Mouse (Mus musculus) WW6 (cell line): ENCODE measurements at regions not wholly inside any gene's neighbourhood (a gene's known extent, or its start where the extent isn't known, plus 50 kb on each side); places are given as distances from the start of the nearest gene placed in this dataset.

Experiments used
- DNase-seq: peaks from one replicate; pipeline ENCODE4 v3.0.0-alpha.2; 2013; ENCODE audit warnings: low read depth, low spot score

GRCm38 (mm10) chr4:131014301-131015081 is 70.3 kb downstream of the Matn1 start:
- DNase-seq, result no peak

- DNase-seq, result no peak
These were observed 71.0 kb downstream of the Matn1 start for GRCm38 (mm10) chr4:131015156-131015555.

- no peak for DNase-seq
These were observed 79.4 kb downstream of the Matn1 start for GRCm38 (mm10) chr4:131023601-131024000.

- no peak for DNase-seq
These were observed 92.1 kb downstream of the Matn1 start for GRCm38 (mm10) chr4:131036292-131036691.

GRCm38 (mm10) chr4:131037179-131037578 is 93.0 kb downstream of the Matn1 start:
- no peak for DNase-seq

- no peak for DNase-seq
These were observed 95.5 kb downstream of the Matn1 start for GRCm38 (mm10) chr4:131039686-131040085.

- DNase-seq, result no peak
These were observed 97.0 kb downstream of the Matn1 start for GRCm38 (mm10) chr4:131041210-131041609.

GRCm38 (mm10) chr4:131046101-131046500 is 101.9 kb downstream of the Matn1 start:
- no peak for DNase-seq

- no peak for DNase-seq
These were observed 102.9 kb downstream of the Matn1 start for GRCm38 (mm10) chr4:131046969-131047650.

GRCm38 (mm10) chr4:131056293-131056692 is 112.1 kb downstream of the Matn1 start:
- no peak for DNase-seq

GRCm38 (mm10) chr4:131059572-131059971 is 115.4 kb downstream of the Matn1 start:
- no peak for DNase-seq

GRCm38 (mm10) chr4:131060191-131060680 is 116.1 kb downstream of the Matn1 start:
- DNase-seq, result no peak

GRCm38 (mm10) chr4:131060706-131061105 is 116.5 kb downstream of the Matn1 start:
- DNase-seq, result no peak

GRCm38 (mm10) chr4:131062592-131062991 is 118.4 kb downstream of the Matn1 start:
- DNase-seq, result no peak

- no peak for DNase-seq
These were observed 122.2 kb downstream of the Matn1 start for GRCm38 (mm10) chr4:131066186-131066939.

GRCm38 (mm10) chr4:131070566-131070965 is 126.4 kb downstream of the Matn1 start:
- DNase-seq, result no peak

- DNase-seq, result no peak
These were observed 128.4 kb downstream of the Matn1 start for GRCm38 (mm10) chr4:131072623-131073022.

GRCm38 (mm10) chr4:131073420-131073819 is 129.2 kb downstream of the Matn1 start:
- no peak for DNase-seq

GRCm38 (mm10) chr4:131075326-131075932 is 131.2 kb downstream of the Matn1 start:
- DNase-seq, result no peak

GRCm38 (mm10) chr4:131076628-131077027 is 132.4 kb downstream of the Matn1 start:
- no peak for DNase-seq

GRCm38 (mm10) chr4:131080113-131080512 is 135.9 kb downstream of the Matn1 start:
- no peak for DNase-seq

GRCm38 (mm10) chr4:131083405-131083804 is 139.2 kb downstream of the Matn1 start:
- DNase-seq, result no peak
